Mouse (Mus musculus) kidney, adult 8-10 months (tissue): ENCODE results near the gene Hfm1.

Experiments
- DNase-seq, 2 experiments: peaks; one replicate each; pipeline ENCODE4 v3.0.0; 2022

The Hfm1 gene

DNA sequence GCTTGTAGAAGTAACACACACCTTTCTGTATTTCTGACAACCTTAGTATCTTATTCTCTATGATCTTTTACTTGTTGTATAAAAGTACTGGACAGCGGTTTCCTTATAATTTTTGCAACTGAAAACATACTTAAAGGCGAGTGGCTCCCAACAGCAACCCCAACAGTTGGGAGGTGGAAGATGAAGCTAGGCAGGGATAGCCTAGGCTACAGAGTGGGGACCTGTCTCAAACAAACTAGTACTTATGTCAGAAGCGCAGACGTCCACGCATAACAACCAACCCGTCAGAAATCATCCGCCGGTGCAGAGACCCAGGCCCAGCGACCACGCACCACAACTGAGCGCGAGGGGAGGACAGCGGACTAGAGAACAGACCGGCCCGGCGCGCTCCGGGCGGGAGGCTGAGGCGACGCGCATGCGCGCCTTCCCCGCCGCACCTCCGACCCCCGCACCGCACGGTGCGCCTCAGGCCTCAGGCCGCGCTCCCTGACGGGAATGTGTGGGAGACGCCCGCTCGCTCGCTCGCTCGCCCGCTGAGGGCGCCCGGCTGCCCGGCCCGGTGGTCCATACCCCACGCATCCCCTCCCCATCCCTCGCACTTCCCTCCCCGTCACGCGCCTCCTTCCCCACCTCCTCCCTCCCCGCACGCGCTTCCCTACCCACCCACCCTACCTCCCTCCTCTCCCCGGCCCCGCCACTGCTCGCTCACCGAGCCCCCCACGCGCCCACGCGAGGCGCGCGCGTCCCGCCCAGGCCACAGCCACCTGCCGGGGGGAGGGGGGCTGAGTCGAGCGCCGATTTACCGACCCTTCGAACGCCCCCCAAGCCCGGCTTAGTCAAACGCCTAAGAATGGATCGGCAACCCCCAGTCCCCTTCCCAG lies at the start of gene Hfm1:
Hfm1 (minus strand) TSS at position 834 of the 881 bp plus-strand sequence.
- DNase-seq = no peak

DNA sequence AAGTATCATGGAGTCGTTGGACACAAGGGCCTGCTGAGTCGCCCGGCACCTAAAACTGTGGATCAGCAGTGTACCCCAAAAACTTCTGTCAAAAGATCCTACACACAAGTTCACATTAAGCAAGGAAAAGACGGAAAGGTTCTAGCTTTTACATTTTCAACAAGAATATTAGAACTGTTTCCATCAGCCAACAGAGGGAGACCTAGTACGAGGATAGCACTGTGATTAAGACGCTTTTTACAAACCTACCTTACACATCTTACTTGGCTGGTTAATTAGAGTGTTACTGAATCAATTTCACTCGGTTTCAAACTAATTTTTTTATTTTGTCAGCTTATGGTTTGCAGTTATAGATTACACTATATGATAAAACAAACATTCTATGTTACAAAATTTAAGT lies 47.8 kb upstream of the Hfm1 start:
- DNase-seq = no peak

DNA sequence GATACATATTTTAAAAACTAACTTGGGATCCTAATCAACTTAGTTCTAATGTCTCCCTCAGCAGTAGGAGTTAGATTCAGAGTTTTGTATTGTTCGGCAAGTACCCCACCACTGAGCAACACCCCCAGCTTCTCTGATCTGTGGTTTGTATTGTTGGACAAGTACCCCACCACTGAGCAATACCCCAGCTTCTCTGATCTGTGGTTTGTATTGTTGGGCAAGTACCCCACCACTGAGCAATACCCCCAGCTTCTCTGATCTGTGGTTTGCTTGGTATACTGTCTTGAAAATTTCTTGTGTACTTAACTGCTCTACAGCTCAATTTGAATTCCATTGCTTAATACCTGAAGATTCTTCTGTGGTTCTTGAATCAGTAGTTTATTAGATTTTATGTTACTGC lies 41.5 kb upstream of the Hfm1 start:
- no peak for DNase-seq

GRCm38 (mm10) chr5:106966443-106966842 lies 40.3 kb upstream of the Hfm1 start:
- DNase-seq = no peak

GRCm38 (mm10) chr5:106964513-106965014 lies 38.4 kb upstream of the Hfm1 start:
- no peak for DNase-seq

DNA sequence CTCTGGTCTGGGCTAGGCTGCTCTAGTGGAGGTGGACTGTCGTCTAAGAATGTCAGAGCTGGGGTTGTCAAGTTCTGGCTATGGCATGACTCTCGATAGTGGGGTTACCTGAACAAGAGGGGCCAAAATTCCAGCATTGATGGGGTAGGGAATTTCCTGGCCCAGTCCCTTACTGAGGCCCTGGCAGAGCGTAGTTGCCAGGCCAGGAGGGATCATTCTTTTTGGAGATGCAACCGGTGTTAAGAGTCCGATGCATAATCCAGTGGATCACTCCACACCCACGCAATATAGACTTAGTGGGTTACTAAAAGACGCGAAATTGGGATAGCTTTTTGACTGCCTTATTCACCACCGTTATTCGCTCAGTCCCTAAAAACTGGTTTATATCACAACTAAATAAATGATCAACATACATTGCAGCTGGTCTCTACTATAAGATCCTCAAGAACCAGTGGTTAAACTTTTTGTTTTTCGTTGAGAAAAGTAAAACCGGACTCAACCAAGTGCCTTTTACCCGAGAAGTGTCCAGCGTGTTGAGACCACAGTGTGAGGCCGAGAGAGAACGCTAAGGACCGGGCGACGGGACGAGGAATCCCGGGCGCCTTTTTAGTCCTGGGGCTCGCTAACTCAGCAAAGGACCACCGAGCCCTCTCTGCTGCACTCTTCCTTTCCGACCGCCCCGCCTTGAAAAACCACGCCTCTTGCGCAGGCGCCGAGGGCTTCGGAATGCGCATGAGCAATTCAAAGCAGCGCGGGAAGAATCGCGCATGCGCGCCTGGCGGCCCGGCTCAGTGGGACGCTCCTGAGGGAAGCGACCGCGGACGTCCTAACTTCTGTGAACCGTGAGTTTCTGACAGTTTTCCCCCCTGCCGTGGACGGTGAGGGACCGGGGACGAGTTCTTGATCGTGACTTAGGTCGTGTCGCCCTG lies 37.7 kb upstream of the Hfm1 start, which contains the start of gene Cdc7:
Cdc7 (plus strand) TSS at position 739 of the 929 bp plus-strand sequence.
- peak; percentile 79 to 90 for DNase-seq

DNA sequence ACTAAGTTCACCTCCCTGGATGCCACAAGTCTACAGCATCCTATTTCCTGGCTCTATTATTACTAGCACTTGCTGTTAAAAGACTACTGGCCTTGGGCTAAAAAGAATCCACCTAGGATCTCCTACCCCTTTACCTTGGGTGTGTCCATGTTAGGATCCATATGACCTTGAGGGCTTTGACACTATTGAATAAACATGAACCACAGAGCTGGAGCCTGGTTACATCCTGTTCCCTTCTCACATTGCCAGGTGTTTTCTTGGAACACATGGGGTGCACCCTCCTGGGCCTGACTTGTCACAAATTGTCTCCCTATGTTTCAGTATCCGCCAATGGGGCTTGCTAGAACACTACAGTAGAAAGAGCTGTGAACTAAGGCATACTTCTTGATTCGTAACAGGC lies 34.3 kb upstream of the Hfm1 start:
- no peak for DNase-seq

DNA sequence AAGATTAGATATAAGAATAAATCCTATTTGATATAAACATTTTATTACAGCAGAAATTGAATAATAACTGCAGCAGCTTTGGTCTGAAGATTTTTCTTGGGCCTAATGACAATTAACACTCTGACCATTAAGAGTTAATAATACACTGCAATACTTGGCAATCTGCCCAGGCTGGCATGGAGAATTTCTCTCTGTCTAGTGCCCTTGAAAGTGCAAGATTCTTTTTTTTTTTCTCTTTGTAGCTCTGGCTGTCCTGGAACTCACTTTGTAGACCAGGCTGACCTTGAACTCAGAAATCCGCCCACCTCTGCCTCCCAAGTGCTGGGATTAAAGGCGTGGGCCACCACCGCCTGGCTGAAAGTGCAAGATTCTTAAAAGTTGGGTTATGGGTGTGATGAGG lies 32.9 kb upstream of the Hfm1 start:
- DNase-seq = peak; percentile 40 to 73

GRCm38 (mm10) chr5:106956467-106956866 lies 30.3 kb upstream of the Hfm1 start:
- DNase-seq = peak in 1 of 2 experiments; percentile 28

- no peak for DNase-seq
Observed at GRCm38 (mm10) chr5:106948683-106949082, 22.6 kb upstream of the Hfm1 start.

DNA sequence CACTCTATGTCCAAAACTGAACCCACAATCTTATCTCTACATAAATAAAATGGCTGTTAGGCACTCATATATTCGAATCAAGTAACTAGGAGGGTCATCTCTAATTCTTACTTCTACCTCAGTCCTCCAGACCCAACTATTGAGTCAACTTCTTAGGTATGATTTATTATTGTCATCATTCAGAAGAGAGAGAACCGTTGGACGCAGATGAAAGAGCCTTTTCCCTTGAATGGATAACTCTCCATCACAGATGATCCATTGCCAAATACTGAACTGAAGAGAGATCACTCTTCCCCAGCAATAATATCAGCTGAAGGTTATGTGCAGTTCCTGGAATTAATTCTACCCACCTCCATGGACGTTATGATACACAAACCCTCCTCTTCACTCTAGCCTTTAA lies 20.2 kb upstream of the Hfm1 start:
- no peak for DNase-seq

GRCm38 (mm10) chr5:106927996-106928395 lies 1.9 kb upstream of the Hfm1 start:
- DNase-seq = no peak

- DNase-seq = no peak
Observed at GRCm38 (mm10) chr5:106926369-106926686, 207 bp upstream of the Hfm1 start.

GRCm38 (mm10) chr5:106919315-106919714 lies 6.8 kb downstream of the Hfm1 start:
- DNase-seq = no peak

- DNase-seq = no peak
Observed at GRCm38 (mm10) chr5:106896879-106897278, 29.2 kb downstream of the Hfm1 start.

DNA sequence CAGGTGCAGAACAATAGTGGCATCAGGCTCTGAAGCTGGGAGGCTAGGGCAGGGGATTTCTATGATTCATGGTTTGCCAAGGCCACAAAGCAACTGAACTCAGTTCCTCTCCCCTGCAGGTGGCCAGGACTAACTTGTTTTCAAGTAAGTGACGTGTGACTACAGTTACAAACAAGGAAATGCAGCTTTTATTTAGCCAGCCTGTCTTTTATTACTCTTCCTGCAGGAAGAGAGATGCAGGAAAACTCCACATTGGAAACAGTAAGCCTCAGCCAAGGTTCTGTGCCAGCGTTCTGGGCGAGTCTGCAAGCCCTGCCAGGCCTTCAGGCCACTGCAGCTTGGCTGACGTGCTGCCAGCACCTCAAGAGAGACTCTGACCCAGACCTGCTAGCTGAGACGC lies 34.3 kb downstream of the Hfm1 start:
- DNase-seq = peak; percentile 15 to 49

GRCm38 (mm10) chr5:106887303-106888071 lies 38.6 kb downstream of the Hfm1 start:
- no peak for DNase-seq

GRCm38 (mm10) chr5:106885517-106885916 lies 40.6 kb downstream of the Hfm1 start:
- no peak for DNase-seq

DNA sequence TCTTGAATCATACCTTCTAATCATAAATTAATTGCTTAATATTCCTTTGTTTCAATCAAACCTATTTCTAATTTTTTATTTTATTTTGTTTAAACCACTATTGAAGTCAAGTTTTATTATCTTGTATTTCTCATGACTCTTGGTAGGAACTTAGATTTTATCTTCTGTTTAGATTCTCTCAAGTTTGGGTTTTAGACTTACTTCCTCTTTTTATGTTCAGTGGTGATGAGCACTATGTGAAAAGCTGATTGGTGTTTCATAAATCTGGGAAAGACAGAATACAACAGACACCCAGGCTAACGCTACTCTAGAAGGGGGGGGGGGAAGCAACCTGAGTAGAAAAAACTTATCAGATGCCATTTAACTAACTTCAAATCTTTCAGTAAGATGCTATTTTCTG lies 49.7 kb downstream of the Hfm1 start:
- DNase-seq = no peak

- DNase-seq = peak; percentile 20 to 63
Observed at GRCm38 (mm10) chr5:106860415-106860814, 65.7 kb downstream of the Hfm1 start.

DNA sequence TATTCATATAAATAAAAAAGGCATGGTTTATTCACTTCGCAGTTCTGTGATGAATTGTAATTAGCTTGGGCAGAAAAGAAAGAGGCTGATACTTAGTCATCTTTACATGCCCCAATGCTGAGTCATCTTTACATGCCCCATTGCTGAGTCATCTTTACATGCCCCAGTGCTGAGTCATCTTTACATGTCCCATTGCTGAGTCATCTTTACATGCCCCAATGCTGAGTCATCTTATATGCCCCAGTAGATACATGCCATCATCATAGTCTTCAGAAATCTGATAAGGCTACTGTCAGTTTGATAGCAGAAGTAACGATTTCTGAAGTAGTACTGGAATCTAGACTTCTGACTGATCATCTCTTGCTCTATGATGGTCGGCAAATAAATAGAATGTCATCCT lies 72.8 kb downstream of the Hfm1 start:
- no peak for DNase-seq

GRCm38 (mm10) chr5:106847045-106847444 lies 79.1 kb downstream of the Hfm1 start:
- no peak for DNase-seq

GRCm38 (mm10) chr5:106843906-106844305 lies 82.2 kb downstream of the Hfm1 start:
- DNase-seq = no peak
